Mouse (Mus musculus) midbrain, postnatal 0 days (tissue): ENCODE measurements around the gene Tcap. TPM values are rescaled to one million over a fixed set of nuclear protein-coding genes. Genes with fewer than 3 reads are reported as not detected.

ENCODE experiments used
- ATAC-seq: fragments of 200-750 bp; cut with Nextera tagmentation; 2 replicates; pipeline ENCODE4 v1.8.0; 2017; ENCODE audit warnings: moderate number of reproducible peaks, mild to moderate bottlenecking, moderate TSS enrichment, moderate library complexity; ENCODE audit not compliant: low FRiP score
- DNase-seq: peaks from one replicate; pipeline ENCODE4 v3.0.0-alpha.2; 2015; ENCODE audit warnings: low spot score
- H3K27ac ChIP-seq: fragments of 300-500 bp; sonication (generic); 2 replicates; pipeline ENCODE4 v1.5.1; 2014; ENCODE audit warnings: low read depth, mild to moderate bottlenecking, low read length, mixed read lengths
- H3K27me3 ChIP-seq: fragments of 300-500 bp; sonication (generic); 2 replicates; pipeline ENCODE4 v1.6.1; 2014; ENCODE audit warnings: low read length, control low read depth, mixed read lengths; ENCODE audit not compliant: insufficient read depth
- H3K36me3 ChIP-seq: fragments of 300-500 bp; sonication (generic); 2 replicates; pipeline ENCODE4 v1.6.1; 2014; ENCODE audit warnings: low read length, control low read depth, mixed read lengths; ENCODE audit not compliant: insufficient read depth
- H3K4me1 ChIP-seq: fragments of 300-500 bp; sonication (generic); 2 replicates; pipeline ENCODE4 v1.6.1; 2014; ENCODE audit warnings: mild to moderate bottlenecking, control low read depth, antibody characterized with exemption, low read length, mixed read lengths; ENCODE audit not compliant: insufficient read depth
- H3K4me2 ChIP-seq: fragments of 300-500 bp; sonication (generic); 2 replicates; pipeline ENCODE4 v1.6.1; 2014; ENCODE audit warnings: low read depth, mild to moderate bottlenecking, low read length, mixed read lengths; ENCODE audit not compliant: poor library complexity, severe bottlenecking
- H3K4me3 ChIP-seq: fragments of 300-500 bp; sonication (generic); 2 replicates; pipeline ENCODE4 v1.5.1; 2014; ENCODE audit warnings: low read depth, mild to moderate bottlenecking, low read length, moderate library complexity
- H3K9ac ChIP-seq: fragments of 300-500 bp; sonication (generic); replicated peaks from 2 replicates; pipeline ENCODE4 v1.6.1; 2014; ENCODE audit warnings: mild to moderate bottlenecking, low read length, moderate library complexity, mixed read lengths; ENCODE audit not compliant: poor library complexity, severe bottlenecking
- H3K9me3 ChIP-seq: fragments of 300-500 bp; sonication (generic); 2 replicates; pipeline ENCODE4 v1.6.1; 2016; ENCODE audit warnings: low read length, control low read depth
- CTCF ChIP-seq: IDR thresholded peaks from 2 replicates; pipeline ENCODE4 v1.5.1; 2016; ENCODE audit warnings: antibody characterized with exemption, mild to moderate bottlenecking
- WGBS: fragments of 180-500 bp; shearing (Covaris S2); extraction: QIAGEN DNeasy Blood & Tissue Kit; methylation state at CpG from one replicate; pipeline ENCODE4 v1.1.7; 2014; 5-methylcytosine and 5-hydroxymethylcytosine counted together
- polyA plus RNA-seq: library from polyadenylated mRNA; unstranded; fragments of >200 nt; fragmentation: Nextera tagmentation; extraction: Ambion mirVana; gene quantifications from 2 replicates; pipeline ENCODE4 v1.2.1, GENCODE M21; 2015
- total RNA-seq: library from RNA; depleted of rRNA; stranded (reverse); fragments of >200 nt; gene quantifications from 2 replicates; pipeline ENCODE4 v1.2.3, GENCODE M21; 2014

The Tcap gene
- total and polyA plus RNA-seq, 2 experiments from 2014 or later = not detected

DNA sequence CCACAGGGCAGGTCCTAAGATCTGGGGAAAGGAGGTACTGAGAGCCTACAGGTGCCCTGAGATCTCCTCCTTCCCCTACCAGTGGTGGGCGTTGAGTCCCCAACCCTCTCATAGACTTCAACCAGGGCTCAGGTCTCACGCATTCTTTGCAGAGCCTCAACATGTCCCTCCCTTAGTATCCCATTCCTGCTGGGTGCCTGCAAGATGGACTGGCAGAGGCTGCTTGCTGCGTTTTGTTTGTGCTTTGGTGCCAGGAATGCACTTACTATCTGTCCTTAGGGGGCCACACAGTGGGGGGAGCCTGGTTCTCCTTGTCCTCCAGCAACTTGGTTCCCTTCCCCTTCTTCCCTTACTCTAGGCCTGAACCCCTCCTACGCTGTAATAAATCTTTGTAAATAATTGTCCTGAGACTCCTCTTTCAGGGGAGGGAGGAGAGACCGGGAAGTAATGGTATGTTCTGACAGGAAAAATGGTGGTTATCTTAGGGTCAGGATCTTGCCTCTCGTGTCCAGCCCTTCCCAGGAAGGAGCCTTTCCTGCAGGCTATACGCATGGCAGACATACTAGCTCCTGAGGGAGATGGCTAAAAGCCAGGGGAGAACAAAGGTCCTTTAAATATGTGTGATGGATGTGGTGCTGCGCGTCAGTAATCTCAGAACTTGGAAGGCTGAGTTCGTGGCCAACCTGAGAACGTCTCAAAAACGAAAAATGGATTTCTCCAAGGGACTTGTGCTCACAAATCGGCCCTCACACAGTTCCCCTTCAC is 26.0 kb upstream of the Tcap start:
- TF ChIP-seq CTCF = no peak
- Histone ChIP-seq H3K4me2 (peak overlapping the region; percentile 81), H3K4me1 (peaks cover 16% of the 10 kb centered on the region), H3K27ac (peak overlapping the region; percentile 73; the same call in 1 of the 2 replicates), H3K36me3 (no peaks in the 10 kb centered on the region), H3K4me3 (peak overlapping the region; percentile 59), H3K9ac (peak overlapping the region; percentile 51; the same call in 1 of the 2 replicates), H3K9me3 (no peaks in the 10 kb centered on the region), H3K27me3 (peaks cover 5% of the 10 kb centered on the region; the same call in 1 of the 2 replicates)
- 9% methylated on average over 13 of the region's 13 CpGs for WGBS
- DNase-seq (no peak), ATAC-seq (no peak)

DNA sequence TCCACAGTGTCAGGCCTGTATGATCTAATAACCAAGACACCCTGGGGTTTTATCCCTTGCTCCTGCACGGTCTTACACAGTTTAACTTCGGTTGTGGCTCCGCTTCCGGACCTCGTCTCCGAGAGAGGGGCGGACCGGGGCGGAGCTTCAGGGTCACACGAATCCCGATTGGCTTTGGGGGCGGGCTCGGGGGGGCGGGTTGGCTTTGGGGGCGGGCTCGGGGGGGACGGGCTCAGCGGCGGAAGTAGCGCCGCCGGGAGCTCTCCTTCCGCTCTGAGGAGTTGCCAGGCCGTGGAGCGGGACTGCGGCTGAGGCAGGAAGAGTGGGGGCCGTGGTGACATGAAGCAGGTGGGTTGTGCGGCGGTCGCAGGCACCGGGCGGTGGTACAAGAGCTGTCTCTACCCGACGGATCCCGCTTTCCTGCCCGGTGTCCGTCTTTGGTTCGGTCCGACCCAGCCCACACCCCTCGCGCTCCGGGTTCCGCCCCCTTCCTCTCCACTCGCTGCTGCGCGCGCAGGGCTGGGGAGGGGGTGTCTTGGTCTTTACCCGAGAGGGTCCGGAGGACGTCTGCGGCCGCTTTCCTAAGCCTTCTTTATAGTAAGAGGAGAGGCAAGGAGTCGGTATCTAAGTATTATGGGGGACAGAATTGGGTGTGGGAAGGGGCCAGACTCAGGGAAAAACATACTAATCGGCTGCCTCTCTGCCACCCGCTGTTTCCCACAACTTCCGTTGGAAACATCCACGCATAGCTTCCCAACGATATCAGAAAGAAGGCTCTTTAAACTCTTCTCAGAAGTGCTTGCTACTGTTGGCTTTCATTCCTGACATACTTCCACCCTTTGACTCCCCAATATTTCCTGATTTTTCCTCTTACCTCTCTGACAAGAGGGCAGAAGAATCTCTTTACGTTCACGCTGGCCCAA is 25.2 kb upstream of the Tcap start, which contains the start of gene Stard3:
Gene Stard3 (plus strand): TSS at position 208 of the 923 bp plus-strand sequence.
- Histone ChIP-seq H3K4me2 (peak within 1 kb of the TSS; percentile 81), H3K27ac (peak within 1 kb of the TSS; percentile 73), H3K4me1 (peaks cover 16% of the 10 kb centered on the region), H3K4me3 (peak within 1 kb of the TSS; percentile 59), H3K9ac (peak within 1 kb of the TSS; percentile 60), H3K36me3 (no peaks in the 10 kb centered on the region), H3K27me3 (no peaks in the 10 kb centered on the region), H3K9me3 (no peaks in the 10 kb centered on the region)
- no peak for TF ChIP-seq CTCF
- peak; percentile 93 for DNase-seq
- WGBS = under 1% methylated on average over 49 of the region's 60 CpGs
- ATAC-seq = peak; percentile 88

DNA sequence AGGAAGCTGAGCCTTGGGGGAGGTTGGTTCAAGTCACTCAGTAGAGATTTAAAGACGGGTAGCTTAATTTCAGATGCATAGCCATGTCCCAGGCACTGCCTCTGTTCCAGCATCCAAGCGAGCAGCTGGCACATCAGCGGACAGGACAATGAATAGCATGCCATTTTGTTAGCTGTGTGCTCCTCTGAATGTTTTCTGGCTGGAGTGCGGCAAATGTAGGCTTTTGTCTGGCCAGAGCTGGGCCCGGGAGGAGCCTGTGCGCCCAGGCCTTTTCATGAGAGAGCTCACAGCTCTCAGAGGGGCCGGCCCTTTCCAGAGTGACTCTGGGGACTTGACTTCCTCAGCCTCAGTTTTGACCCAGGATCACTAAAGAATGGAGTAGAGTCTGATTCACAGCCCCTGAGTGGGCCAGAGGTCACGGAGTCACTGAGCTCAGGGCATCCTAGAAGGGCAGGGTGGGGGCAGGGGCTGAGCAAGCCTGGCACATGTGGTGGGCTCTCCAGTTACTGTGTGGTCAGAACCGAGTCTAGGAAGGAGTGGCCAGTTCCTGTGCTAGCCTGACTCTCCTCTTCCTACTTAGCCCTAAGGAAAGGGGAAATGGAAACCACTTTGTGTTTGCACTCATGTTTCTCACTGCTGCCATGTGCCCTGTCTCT is 22.6 kb upstream of the Tcap start:
- ATAC-seq = no peak
- no peak overlapping the region for H3K4me2 ChIP-seq
- no peaks in the 10 kb centered on the region for H3K9me3 ChIP-seq
- no peaks in the 10 kb centered on the region for H3K27me3 ChIP-seq
- peak overlapping the region; percentile 32; the same call in 1 of the 2 replicates for H3K27ac ChIP-seq
- no peak for TF ChIP-seq CTCF
- H3K36me3 ChIP-seq = no peaks in the 10 kb centered on the region
- peak; percentile 65 for DNase-seq
- peaks cover 16% of the 10 kb centered on the region for H3K4me1 ChIP-seq
- H3K4me3 ChIP-seq = no peak overlapping the region
- 0 out of 2 replicates have a peak overlapping the region, but pooled peaks have one; percentile 42 for H3K9ac ChIP-seq
- WGBS = 30% methylated on average over 9 of the region's 9 CpGs

DNA sequence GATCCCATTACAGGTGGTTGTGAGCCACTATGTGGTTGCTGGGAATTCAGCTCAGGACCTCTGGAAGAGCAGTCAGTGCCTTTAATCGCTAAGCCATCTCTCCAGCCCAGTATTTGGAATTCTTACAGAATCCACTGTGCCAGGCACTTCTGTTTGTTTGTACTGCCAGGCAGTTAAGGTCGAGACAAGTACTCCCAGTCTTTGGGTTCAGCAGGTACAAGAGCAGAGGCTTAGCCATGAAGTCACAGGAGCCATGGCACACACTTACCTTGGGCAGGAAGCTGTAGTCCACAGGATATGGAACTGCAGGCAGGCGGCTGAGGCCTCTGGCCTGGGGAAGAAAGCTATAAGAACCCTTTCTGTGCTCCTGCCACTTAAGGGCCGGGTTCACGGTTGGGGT is 19.8 kb upstream of the Tcap start:
- no peak for TF ChIP-seq CTCF

DNA sequence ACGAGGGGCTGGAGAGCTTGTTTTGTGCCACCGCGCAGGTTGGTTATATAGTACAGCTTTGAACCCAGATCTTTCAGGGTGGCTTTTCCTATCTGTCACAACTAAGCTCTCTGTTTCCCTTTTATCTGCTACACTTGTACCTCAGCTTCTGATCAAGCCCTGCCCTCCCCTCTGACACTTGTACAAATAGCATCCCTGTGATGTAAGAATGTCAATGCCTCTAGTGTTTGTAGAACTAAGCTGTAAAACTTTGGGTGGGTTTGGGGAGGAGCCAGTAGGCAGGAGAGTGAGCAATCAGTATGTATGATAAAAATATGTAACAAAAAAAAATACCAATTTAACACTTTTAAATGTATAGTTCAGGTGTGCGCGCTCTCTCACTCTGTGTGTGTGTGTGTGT is 19.2 kb upstream of the Tcap start:
- H3K27ac ChIP-seq = no peak overlapping the region
- peaks cover 10% of the 10 kb centered on the region for H3K4me1 ChIP-seq
- no peaks in the 10 kb centered on the region for H3K27me3 ChIP-seq
- DNase-seq (no peak), ATAC-seq (no peak)
- H3K4me2 ChIP-seq = no peak overlapping the region
- no peak overlapping the region for H3K4me3 ChIP-seq
- TF ChIP-seq CTCF = no peak
- no peaks in the 10 kb centered on the region for H3K36me3 ChIP-seq
- no peak overlapping the region for H3K9ac ChIP-seq
- H3K9me3 ChIP-seq = no peaks in the 10 kb centered on the region
- WGBS = 96% methylated on average over 5 of the region's 5 CpGs

More for the DNA sequence above, 19.8 kb upstream of the Tcap start:
- no peak overlapping the region for H3K4me3 ChIP-seq
- no peak overlapping the region for H3K9ac ChIP-seq
- H3K27me3 ChIP-seq = no peaks in the 10 kb centered on the region
- DNase-seq (no peak), ATAC-seq (no peak)
- no peak overlapping the region for H3K4me2 ChIP-seq
- H3K27ac ChIP-seq = no peak overlapping the region
- H3K36me3 ChIP-seq = no peaks in the 10 kb centered on the region
- no peaks in the 10 kb centered on the region for H3K9me3 ChIP-seq
- peaks cover 13% of the 10 kb centered on the region for H3K4me1 ChIP-seq
- WGBS = 84% methylated on average over 5 of the region's 5 CpGs
